Comparison of ENCODE assay signal across 21 mouse cellular contexts in the genomic region with DNA sequence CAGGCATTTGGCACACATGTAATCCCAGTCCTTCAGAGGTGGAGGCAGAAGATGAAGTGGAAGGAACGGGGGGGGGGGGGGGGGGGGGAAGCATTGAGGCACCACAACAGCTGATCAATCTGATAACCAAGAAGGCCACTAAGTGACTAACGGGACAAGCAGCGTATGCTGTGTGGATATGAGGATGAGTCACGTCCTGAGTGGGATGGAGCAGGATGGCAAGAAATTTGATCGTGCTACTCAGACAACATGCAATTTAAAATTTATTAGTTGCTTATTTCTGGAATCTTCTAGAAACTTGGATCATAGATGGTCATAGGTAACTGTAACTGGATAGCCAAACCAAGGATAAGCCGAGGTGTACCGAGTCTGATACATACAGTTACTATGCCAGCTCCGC. TPM values are rescaled to one million over a fixed set of nuclear protein-coding genes. Genes with fewer than 3 reads are reported as not detected.
DNase-seq lines count a peak whose midpoint lies in the region; TF ChIP-seq lines count a peak whose summit lies in the region.
"Had no signal": no experiment of that assay in that cellular context is flagged by ENCODE, and none has a peak within 500 bp of the region (broad histone marks: within the 10 kb centered on the region; RNA-seq: fewer than 3 reads in every experiment).

No protein-coding gene starts in this region.

- H3K9me3 ChIP-seq in MEL (replicated peaks; ENCODE audit: insufficient read depth, low read length), result no peaks in the 10 kb centered on the region
- H3K9me3 ChIP-seq: embryonic facial prominence, embryonic 15.5 days; forebrain, embryonic 15.5 days; G1E; heart, embryonic 12.5 days; hindbrain, embryonic 15.5 days had no signal

- H3K9ac ChIP-seq in MEL (ENCODE audit: control insufficient read depth, low read depth, low read length, poor library complexity, severe bottlenecking), result no peak overlapping the region
- H3K9ac ChIP-seq: embryonic facial prominence, embryonic 15.5 days; forebrain, embryonic 15.5 days; heart, embryonic 12.5 days; hindbrain, embryonic 15.5 days had no signal

- H3K27me3 ChIP-seq in MEL (ENCODE audit: control insufficient read depth in 1 of 2, insufficient read depth in 2 of 2, low read length in 2 of 2), result no peaks in the 10 kb centered on the region
- H3K27me3 ChIP-seq in myocyte (ENCODE audit: control insufficient read depth, insufficient read depth, insufficient read length), result no peaks in the 10 kb centered on the region
- H3K27me3 ChIP-seq: embryonic facial prominence, embryonic 15.5 days; forebrain, embryonic 15.5 days; heart, embryonic 12.5 days; hindbrain, embryonic 15.5 days; Patski had no signal

- peak overlapping the region; percentile 24; the same call in 1 of the 2 replicates for H3K27ac ChIP-seq in gastrocnemius, adult 2 months
- H3K27ac ChIP-seq in MEL (ENCODE audit: control insufficient read depth, low read depth, low read length), result no peak overlapping the region
- H3K27ac ChIP-seq: embryonic facial prominence, embryonic 15.5 days; forebrain, embryonic 15.5 days; hindbrain, embryonic 15.5 days had no signal

- TF ChIP-seq EP300 in MEL (IDR thresholded peaks at IDR 0.05; ENCODE audit: low read depth in 1 of 2, low read length in 2 of 2), result no peak

- no peak overlapping the region for H3K4me3 ChIP-seq in gastrocnemius, adult 2 months
- H3K4me3 ChIP-seq in MEL (ENCODE audit: control insufficient read depth in 1 of 2, insufficient read depth in 1 of 2, low read depth in 2 of 2, low read length in 2 of 2) (no peak overlapping the region), myocyte (no peak overlapping the region)
- H3K4me3 ChIP-seq: embryonic facial prominence, embryonic 15.5 days; forebrain, embryonic 15.5 days; heart, embryonic 12.5 days; hindbrain, embryonic 15.5 days had no signal

- H3K4me2 ChIP-seq in myocyte (ENCODE audit: low read depth), result peak overlapping the region; percentile 72
- H3K4me2 ChIP-seq: embryonic facial prominence, embryonic 15.5 days; forebrain, embryonic 15.5 days; heart, embryonic 12.5 days; hindbrain, embryonic 15.5 days had no signal

- no peak overlapping the region for H3ac ChIP-seq in myocyte (ENCODE audit: control insufficient read depth, insufficient read length)

- H3K79me2 ChIP-seq in MEL (ENCODE audit: control insufficient read depth, insufficient read depth, low read length, poor library complexity), result 0 out of 2 replicates have a peak, but pooled peaks cover 2% of the 10 kb centered on the region
- peaks cover 74% of the 10 kb centered on the region for H3K79me2 ChIP-seq in myocyte (ENCODE audit: control insufficient read depth, insufficient read depth)

- H3K4me1 ChIP-seq in MEL (ENCODE audit: control insufficient read depth in 1 of 2, insufficient read depth in 2 of 2, low read length in 2 of 2), result peaks cover 0 to under 1% of the 10 kb centered on the region in 2 experiments; a peak in 1 of 4 replicates
- H3K4me1 ChIP-seq: forebrain, embryonic 15.5 days had no signal

- peaks cover 0 to 5% of the 10 kb centered on the region in 2 experiments; a peak in 3 of 4 replicates for H3K36me3 ChIP-seq in MEL (ENCODE audit: control insufficient read depth in 1 of 2, insufficient read depth in 2 of 2, low read length in 2 of 2)
- peaks cover 30% of the 10 kb centered on the region for H3K36me3 ChIP-seq in myocyte (ENCODE audit: control insufficient read depth, insufficient read depth)

- TF ChIP-seq CTCF in gastrocnemius, adult 2 months (IDR thresholded peaks at IDR 0.05), result no peak
- no peak for TF ChIP-seq CTCF in MEL (IDR thresholded peaks at IDR 0.05 in 2 of 3, conservative IDR thresholded peaks at IDR 0.05 in 1 of 3; ENCODE audit: control insufficient read depth in 1 of 3, insufficient read depth in 1 of 3, low read depth in 2 of 3, low read length in 3 of 3, poor library complexity in 1 of 3, severe bottlenecking in 1 of 3)

- TF ChIP-seq POLR2A in MEL (IDR thresholded peaks at IDR 0.05; ENCODE audit: control insufficient read depth in 1 of 2, insufficient read depth in 1 of 2, low read depth in 1 of 2, low read length in 2 of 2, poor library complexity in 1 of 2) (no peak), myocyte (IDR thresholded peaks at IDR 0.05; ENCODE audit: insufficient read length, low read depth) (no peak)

- DNase-seq in adrenal gland, adult (ENCODE audit: inconsistent age in 2 of 2, low spot score in 1 of 2), result peak; percentile 59 to 77
- no peak for DNase-seq in adrenal gland, adult 18-20 months (ENCODE audit: low spot score in 2 of 2)
- no peak for DNase-seq in gastrocnemius, adult 2 months
- no peak for DNase-seq in gastrocnemius, adult 18-20 months (ENCODE audit: low spot score)
- peak; percentile 29 for DNase-seq in MEL (ENCODE audit: low read depth, low spot score)
- DNase-seq in urinary bladder, postnatal 4 days (ENCODE audit: low spot score in 2 of 2), result no peak
- DNase-seq in spleen, postnatal 36 days (ENCODE audit: low spot score in 2 of 2), result no peak
- DNase-seq: cerebellum, adult 18-20 months; cerebellum, adult 9-11 months; cerebellum, postnatal 36 days; gastrocnemius, postnatal 25 days; kidney, adult 2 months had no signal

- no peak for TF ChIP-seq RAD21 in MEL (IDR thresholded peaks at IDR 0.05; ENCODE audit: low read depth, low read length)

- intact Hi-C loops in gastrocnemius, adult 2 months (cut with DNase I), result no loop called here

TF ChIP-seq in MEL, 35 proteins besides CTCF, POLR2A, EP300 and RAD21:
- TF ChIP-seq TBP (IDR thresholded peaks at IDR 0.05; ENCODE audit: low read depth, low read length), result no peak
- TF ChIP-seq HCFC1 (IDR thresholded peaks at IDR 0.05; ENCODE audit: low read depth, low read length), result no peak
- no peak for TF ChIP-seq ETS1 (IDR thresholded peaks at IDR 0.05; ENCODE audit: low read depth, low read length)
- no peak for TF ChIP-seq MAFK (IDR thresholded peaks at IDR 0.05; ENCODE audit: borderline replicate concordance, low read depth, low read length)
- no peak for TF ChIP-seq ZMIZ1 (IDR thresholded peaks at IDR 0.05; ENCODE audit: low read depth, low read length)
- no peak for TF ChIP-seq RCOR1 (IDR thresholded peaks at IDR 0.05; ENCODE audit: low read depth, low read length)
- TF ChIP-seq UBTF (IDR thresholded peaks at IDR 0.05; ENCODE audit: borderline replicate concordance, insufficient read depth, low read depth, low read length), result no peak
- TF ChIP-seq ZKSCAN1 (IDR thresholded peaks at IDR 0.05; ENCODE audit: low read depth, low read length), result no peak
- TF ChIP-seq ZC3H11A (IDR thresholded peaks at IDR 0.05; ENCODE audit: low read depth, low read length), result no peak
- no peak for TF ChIP-seq MEF2A (IDR thresholded peaks at IDR 0.05; ENCODE audit: extremely low read depth, insufficient replicate concordance, low read depth, low read length, poor library complexity, severe bottlenecking)
- no peak for TF ChIP-seq TAL1 (IDR thresholded peaks at IDR 0.05; ENCODE audit: low read length)
- no peak for TF ChIP-seq NELFE (IDR thresholded peaks at IDR 0.05; ENCODE audit: low read depth, low read length)
- no peak for TF ChIP-seq E2F4 (IDR thresholded peaks at IDR 0.05; ENCODE audit: borderline replicate concordance, low read depth, low read length)
- no peak for TF ChIP-seq CHD2 (IDR thresholded peaks at IDR 0.05; ENCODE audit: low read length)

TF ChIP-seq in myocyte, 11 proteins besides CTCF, POLR2A, EP300 and RAD21:
- TF ChIP-seq CEBPB (IDR thresholded peaks at IDR 0.05; ENCODE audit: insufficient read depth, poor library complexity, severe bottlenecking) (no peak), POLR2AphosphoS2 (IDR thresholded peaks at IDR 0.05; ENCODE audit: insufficient read length, low read depth) (no peak), TCF12 (IDR thresholded peaks at IDR 0.05; ENCODE audit: insufficient read depth, poor library complexity, severe bottlenecking) (no peak), TCF3 (IDR thresholded peaks at IDR 0.05; ENCODE audit: insufficient read length, low read depth) (peak; percentile 7), MYOG (IDR thresholded peaks at IDR 0.05; ENCODE audit: control insufficient read depth in 1 of 3, insufficient read depth in 1 of 3, insufficient read length in 2 of 3, low read depth in 2 of 3) (peak in 1 of 3 experiments; percentile 66), MYOD1 (IDR thresholded peaks at IDR 0.05; ENCODE audit: control insufficient read depth in 1 of 3, insufficient read length in 2 of 3, low read depth in 2 of 3) (peak in 2 of 3 experiments; percentile 64 to 80)

RNA-seq across cellular contexts. Expression of a gene that starts 13.7 kb away (rescaled TPM):
- 10 to 100 TPM; 38.2 to 51.8 TPM for total RNA-seq in adrenal gland, adult 18-20 months (2021)
- 100 to 1,000 TPM; 162 to 163 TPM for total RNA-seq in gastrocnemius, adult 2 months (2021)
- total RNA-seq in gastrocnemius, adult 18-20 months (2021), result 100 to 1,000 TPM; 168 to 192 TPM
- total RNA-seq in MEL (2012; rRNA removed), result 14.1 and 15.6 TPM in 2 replicates
- polyA plus RNA-seq in MEL (2012; ENCODE audit: insufficient read depth in 1 of 2, insufficient read length in 2 of 2, low read depth in 1 of 2, low replicate concordance in 2 of 2, missing spikeins in 1 of 2) (10 to 100 TPM in 1 of 2 experiments, not detected in 1; 27.1 TPM), myocyte (2012; fragmentation: generic; extraction: Trizol) (57.2 TPM)

RNA-seq across cellular contexts. Expression of a gene that starts 45.9 kb away (rescaled TPM):
- total RNA-seq in adrenal gland, adult 18-20 months (2021), result 10 to 100 TPM; 21.6 to 26.1 TPM
- 1 to 10 TPM; 6.2 to 7.1 TPM for total RNA-seq in gastrocnemius, adult 2 months (2021)
- total RNA-seq in gastrocnemius, adult 18-20 months (2021), result 1 to 10 TPM; 5.4 to 7.2 TPM
- total RNA-seq in MEL (2012; rRNA removed), result 34.4 and 39.5 TPM in 2 replicates
- 10 to 100 TPM; 37.1 to 54.0 TPM for polyA plus RNA-seq in MEL (2012; ENCODE audit: insufficient read depth in 1 of 2, insufficient read length in 2 of 2, low read depth in 1 of 2, low replicate concordance in 2 of 2, missing spikeins in 1 of 2)
- polyA plus RNA-seq in myocyte (2012; fragmentation: generic; extraction: Trizol), result 11.9 TPM

RNA-seq across cellular contexts. Expression of a gene that starts 56.2 kb away (rescaled TPM):
- total RNA-seq in adrenal gland, adult 18-20 months (2021), result 10 to 100 TPM; 20.9 to 29.8 TPM
- total RNA-seq in gastrocnemius, adult 2 months (2021), result 10 to 100 TPM; 17.2 to 28.5 TPM
- total RNA-seq in gastrocnemius, adult 18-20 months (2021), result 10 to 100 TPM; 13.6 to 29.2 TPM
- not detected in 2 replicates for total RNA-seq in MEL (2012; rRNA removed)
- under 1 TPM in 1 of 2 experiments, not detected in 1; 0.04 TPM for polyA plus RNA-seq in MEL (2012; ENCODE audit: insufficient read depth in 1 of 2, insufficient read length in 2 of 2, low read depth in 1 of 2, low replicate concordance in 2 of 2, missing spikeins in 1 of 2)
- polyA plus RNA-seq in myocyte (2012; fragmentation: generic; extraction: Trizol), result 40.1 TPM
- polyA plus RNA-seq: activated CD4-positive, CD25-positive, alpha-beta regulatory T cell, adult 4 months; CD4-positive, CD25-positive, alpha-beta regulatory T cell, adult 4 months; G1E had no signal

Comparison
In these comparisons a context has a peak if more than half of its experiments do, and no peak if none do; other contexts are left out.
1. DNase-seq: peak in adrenal gland, adult (2 of 2) and MEL (single experiment); none in adrenal gland, adult 18-20 months (0 of 2), gastrocnemius, adult 2 months (single experiment), gastrocnemius, adult 18-20 months (single experiment), urinary bladder, postnatal 4 days (0 of 2) and spleen, postnatal 36 days (0 of 2).
2. RNA of a gene that starts 56.2 kb away (total RNA-seq): 20.9 to 29.8 TPM in adrenal gland, adult 18-20 months, 13.6 to 29.2 TPM in gastrocnemius, adult 18-20 months and 17.2 to 28.5 TPM in gastrocnemius, adult 2 months; not detected in MEL; every median in the first group is over 10 times any median in the second.